Mouse (Mus musculus): ENCODE measurements around the gene 2410002F23Rik. TPM values are rescaled to one million over a fixed set of nuclear protein-coding genes. Genes with fewer than 3 reads are reported as not detected.

2410002F23Rik gene
- polyA plus RNA-seq, 2 experiments = 163 to 315 TPM

GRCm38 (mm10) chr7:44275546-44275945 lies 29.0 kb downstream of the 2410002F23Rik start:
- ATAC-seq (ENCODE audit: low FRiP score, low read depth) (no peak), DNase-seq (ENCODE audit: low spot score) (no peak)
- Histone ChIP-seq H3K4me2 (replicated peaks; ENCODE audit: low read depth, low read length, severe bottlenecking) (no peak overlapping the region), H3K27me3 (ENCODE audit: control insufficient read depth, insufficient read depth, low read length) (peaks cover 3% of the 10 kb centered on the region; the same call in 1 of the 2 replicates), H3K4me3 (replicated peaks; ENCODE audit: low read length) (no peak overlapping the region), H3K9me3 (ENCODE audit: control insufficient read depth, low read length) (no peaks in the 10 kb centered on the region), H3K9ac (ENCODE audit: low read depth, low read length, severe bottlenecking) (no peak overlapping the region), H3K36me3 (ENCODE audit: control insufficient read depth, insufficient read depth, low read length) (no peaks in the 10 kb centered on the region), H3K4me1 (ENCODE audit: control insufficient read depth, insufficient read depth, low read length) (no peaks in the 10 kb centered on the region), H3K27ac (replicated peaks; ENCODE audit: low read depth, low read length) (no peak overlapping the region)
- TF ChIP-seq POLR2A (IDR thresholded peaks at IDR 0.05; ENCODE audit: borderline replicate concordance, extremely low read depth, insufficient read depth, insufficient read length) = no peak
- WGBS = 73% methylated on average over 3 of the region's 3 CpGs

DNA sequence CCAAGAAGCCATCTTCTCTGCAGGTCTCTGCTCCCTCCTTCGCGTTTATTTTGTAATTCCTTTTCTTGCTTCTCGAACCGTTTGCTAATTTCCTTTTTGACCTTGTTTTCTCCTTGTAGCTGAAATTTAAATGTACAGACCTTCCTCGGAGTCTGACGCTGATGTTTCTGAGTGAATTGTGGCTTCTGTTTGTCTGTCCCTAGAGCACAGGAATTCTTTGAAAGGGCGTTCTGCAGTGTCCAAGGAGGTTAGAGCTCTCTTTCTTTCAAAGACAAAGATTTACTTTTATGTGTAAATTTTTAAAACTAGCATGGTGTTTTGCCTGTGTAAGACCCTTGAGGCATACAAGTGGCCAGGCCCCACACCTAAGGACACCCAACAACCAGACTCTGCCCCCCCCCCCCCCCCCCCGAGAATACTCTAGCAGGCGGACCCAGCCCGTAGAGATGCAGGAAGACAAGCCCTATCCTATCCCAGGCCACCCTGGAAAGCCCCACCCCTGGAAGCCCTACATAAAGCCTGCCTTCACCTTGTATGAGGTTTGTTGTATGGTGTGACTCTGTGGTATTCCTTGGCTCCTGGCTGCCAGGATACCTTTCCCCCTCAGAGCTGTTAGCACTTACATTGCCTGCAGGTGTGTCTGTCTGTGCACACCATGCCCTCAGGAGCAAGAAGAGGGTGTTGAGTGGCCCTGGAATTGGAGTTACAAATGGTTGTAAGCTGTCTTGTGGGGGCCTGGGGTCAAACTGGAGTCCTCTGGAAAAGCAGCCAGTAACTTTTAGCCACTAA lies 30.1 kb downstream of the 2410002F23Rik start:
- Histone ChIP-seq H3K27ac (replicated peaks; ENCODE audit: low read depth, low read length) (no peak overlapping the region), H3K27me3 (ENCODE audit: control insufficient read depth, insufficient read depth, low read length) (peaks cover 3% of the 10 kb centered on the region; the same call in 1 of the 2 replicates), H3K9me3 (ENCODE audit: control insufficient read depth, low read length) (no peaks in the 10 kb centered on the region), H3K36me3 (ENCODE audit: control insufficient read depth, insufficient read depth, low read length) (no peaks in the 10 kb centered on the region), H3K4me2 (replicated peaks; ENCODE audit: low read depth, low read length, severe bottlenecking) (no peak overlapping the region), H3K4me3 (replicated peaks; ENCODE audit: low read length) (no peak overlapping the region), H3K4me1 (ENCODE audit: control insufficient read depth, insufficient read depth, low read length) (no peaks in the 10 kb centered on the region), H3K9ac (ENCODE audit: low read depth, low read length, severe bottlenecking) (no peak overlapping the region)
- no peak for DNase-seq (ENCODE audit: low spot score)
- 77% methylated on average over 10 of the region's 10 CpGs for WGBS
- TF ChIP-seq POLR2A (IDR thresholded peaks at IDR 0.05; ENCODE audit: borderline replicate concordance, extremely low read depth, insufficient read depth, insufficient read length) = no peak
- ATAC-seq (ENCODE audit: low FRiP score, low read depth) = no peak

DNA sequence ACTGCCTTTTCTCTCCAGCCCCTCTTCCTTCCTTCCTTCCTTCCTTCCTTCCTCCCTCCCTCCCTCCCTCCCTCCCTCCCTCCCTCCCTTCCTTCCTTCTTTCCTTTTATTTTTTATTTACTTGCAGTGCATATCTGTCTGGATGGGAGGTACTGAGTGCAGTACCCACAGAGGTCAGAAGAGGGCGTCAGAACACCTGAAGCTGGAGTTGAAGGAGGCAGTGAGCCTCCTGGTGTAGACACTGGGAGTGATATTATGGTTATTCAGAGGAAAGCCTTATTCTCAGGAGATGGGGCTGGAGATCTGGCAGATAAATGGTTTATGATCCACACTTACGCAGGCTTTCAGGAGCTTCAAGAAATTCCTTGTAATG lies 30.7 kb downstream of the 2410002F23Rik start:
- DNase-seq (ENCODE audit: low spot score) = no peak
- H3K9me3 ChIP-seq (ENCODE audit: control insufficient read depth, low read length) = no peaks in the 10 kb centered on the region

DNA sequence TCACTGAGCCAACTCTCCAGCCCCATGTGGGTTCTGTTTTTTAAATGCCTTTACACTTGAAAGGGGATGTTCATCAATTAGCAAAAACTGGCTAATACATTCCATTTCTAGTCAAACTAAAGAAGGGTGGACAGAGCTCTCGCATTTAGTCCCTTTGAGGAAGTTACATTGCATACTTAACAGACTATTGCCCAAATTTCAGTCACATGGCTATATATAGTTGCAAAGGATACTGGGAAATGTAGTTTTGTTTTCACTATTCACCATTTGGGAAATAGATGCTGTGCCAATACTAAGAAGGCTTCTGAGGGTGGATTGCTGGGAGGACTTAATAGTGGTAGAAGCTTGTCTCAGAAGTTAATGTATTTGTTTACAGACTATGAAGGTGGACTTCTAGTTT lies 34.4 kb downstream of the 2410002F23Rik start:
- Histone ChIP-seq H3K27ac (replicated peaks; ENCODE audit: low read depth, low read length) (no peak overlapping the region), H3K27me3 (ENCODE audit: control insufficient read depth, insufficient read depth, low read length) (no peaks in the 10 kb centered on the region), H3K36me3 (ENCODE audit: control insufficient read depth, insufficient read depth, low read length) (no peaks in the 10 kb centered on the region), H3K4me3 (replicated peaks; ENCODE audit: low read length) (no peak overlapping the region), H3K9me3 (ENCODE audit: control insufficient read depth, low read length) (no peaks in the 10 kb centered on the region), H3K4me1 (ENCODE audit: control insufficient read depth, insufficient read depth, low read length) (no peaks in the 10 kb centered on the region), H3K9ac (ENCODE audit: low read depth, low read length, severe bottlenecking) (no peak overlapping the region), H3K4me2 (replicated peaks; ENCODE audit: low read depth, low read length, severe bottlenecking) (no peak overlapping the region)
- ATAC-seq (ENCODE audit: low FRiP score, low read depth) = no peak
- DNase-seq (ENCODE audit: low spot score) = no peak
- 59% methylated on average over 1 of the region's 1 CpGs for WGBS
- no peak for TF ChIP-seq POLR2A (IDR thresholded peaks at IDR 0.05; ENCODE audit: borderline replicate concordance, extremely low read depth, insufficient read depth, insufficient read length)

More for the DNA sequence above, 30.7 kb downstream of the 2410002F23Rik start:
- peaks cover 3% of the 10 kb centered on the region; the same call in 1 of the 2 replicates for H3K27me3 ChIP-seq (ENCODE audit: control insufficient read depth, insufficient read depth, low read length)
- H3K9ac ChIP-seq (ENCODE audit: low read depth, low read length, severe bottlenecking) = no peak overlapping the region
- 43% methylated on average over 2 of the region's 2 CpGs for WGBS
- no peak overlapping the region for H3K4me3 ChIP-seq (replicated peaks; ENCODE audit: low read length)
- ATAC-seq (ENCODE audit: low FRiP score, low read depth) = no peak
- no peak overlapping the region for H3K4me2 ChIP-seq (replicated peaks; ENCODE audit: low read depth, low read length, severe bottlenecking)
- no peak for TF ChIP-seq POLR2A (IDR thresholded peaks at IDR 0.05; ENCODE audit: borderline replicate concordance, extremely low read depth, insufficient read depth, insufficient read length)
- no peak overlapping the region for H3K27ac ChIP-seq (replicated peaks; ENCODE audit: low read depth, low read length)
- no peaks in the 10 kb centered on the region for H3K36me3 ChIP-seq (ENCODE audit: control insufficient read depth, insufficient read depth, low read length)
- H3K4me1 ChIP-seq (ENCODE audit: control insufficient read depth, insufficient read depth, low read length) = no peaks in the 10 kb centered on the region

- Histone ChIP-seq H3K9me3 (ENCODE audit: control insufficient read depth, low read length) (no peaks in the 10 kb centered on the region), H3K36me3 (ENCODE audit: control insufficient read depth, insufficient read depth, low read length) (no peaks in the 10 kb centered on the region), H3K4me2 (replicated peaks; ENCODE audit: low read depth, low read length, severe bottlenecking) (no peak overlapping the region), H3K27me3 (ENCODE audit: control insufficient read depth, insufficient read depth, low read length) (no peaks in the 10 kb centered on the region), H3K9ac (ENCODE audit: low read depth, low read length, severe bottlenecking) (no peak overlapping the region), H3K4me3 (replicated peaks; ENCODE audit: low read length) (no peak overlapping the region), H3K4me1 (ENCODE audit: control insufficient read depth, insufficient read depth, low read length) (no peaks in the 10 kb centered on the region), H3K27ac (replicated peaks; ENCODE audit: low read depth, low read length) (no peak overlapping the region)
- DNase-seq (ENCODE audit: low spot score) = no peak
- no peak for ATAC-seq (ENCODE audit: low FRiP score, low read depth)
- no peak for TF ChIP-seq POLR2A (IDR thresholded peaks at IDR 0.05; ENCODE audit: borderline replicate concordance, extremely low read depth, insufficient read depth, insufficient read length)
- 74% methylated on average over 7 of the region's 7 CpGs for WGBS
These were observed 35.1 kb downstream of the 2410002F23Rik start for GRCm38 (mm10) chr7:44281586-44281985.
